Mouse (Mus musculus) embryonic stem cell, embryonic (primary cell): ENCODE data around the gene Rrh.
"Not testable (repeated sequence)": the region's sequence is repeated elsewhere in the genome, so short reads cannot be mapped to it uniquely, and the experiment has no call there.

Source experiments
- CTCF ChIA-PET, 4 experiments: fragments of 300-600 bp in 2 of 4; fragments of 350-600 bp in 2 of 4; sonication (Branson Sonifier 250); formaldehyde crosslinking; loops; one replicate each; lab custom pipeline; 2022; ENCODE audit warnings: inconsistent platforms in 2 of 4; lab: Charles Lee
- POLR2A ChIA-PET, 4 experiments: fragments of 300-600 bp in 2 of 4; fragments of 350-600 bp in 2 of 4; sonication (Branson Sonifier 250); formaldehyde crosslinking; loops; one replicate each; lab custom pipeline; 2022; ENCODE audit warnings: antibody characterized with exemption in 4 of 4, inconsistent platforms in 1 of 4; lab: Charles Lee

Gene Rrh

GRCm38 (mm10) chr3:129821736-129822135 lies 651 bp downstream of the Rrh start:
- POLR2A ChIA-PET, result interaction anchor here in 2 of 4 experiments (0.7 to 1.1 kb wide), 3 partner anchors 11 to 114 kb away, joined by 3 read pairs; no protein-coding TSS in a partner anchor
- CTCF ChIA-PET, result no interaction called here

GRCm38 (mm10) chr3:129820847-129821246 lies 1.5 kb downstream of the Rrh start:
- ChIA-PET CTCF (interaction anchor here in 1 of 4 experiments (0.7 kb wide), 1 partner anchor 175 kb away, joined by 18 read pairs; no protein-coding TSS in a partner anchor), POLR2A (interaction anchor here in 3 of 4 experiments (0.7 to 1.2 kb wide), 3 partner anchors 24 to 490 kb away, joined by 3 to 5 read pairs (median 4); no protein-coding TSS in a partner anchor)

GRCm38 (mm10) chr3:129803765-129804164 lies 18.6 kb downstream of the Rrh start, which contains the start of gene Lrit3:
Gene Lrit3 (minus strand): TSS chr3:129804030.
- CTCF ChIA-PET, result interaction anchor here in 1 of 4 experiments (0.9 to 1.1 kb wide), 2 partner anchors 19 to 893 kb away, joined by 3 to 4 read pairs; no protein-coding TSS in a partner anchor
- POLR2A ChIA-PET, result no interaction called here

- CTCF ChIA-PET, result no interaction called here
- POLR2A ChIA-PET, result no interaction called here
Observed at GRCm38 (mm10) chr3:129799011-129799410, 23.4 kb downstream of the Rrh start.

- ChIA-PET CTCF (no interaction called here), POLR2A (no interaction called here)
Observed at GRCm38 (mm10) chr3:129798551-129798950, 23.8 kb downstream of the Rrh start.

GRCm38 (mm10) chr3:129797341-129797740 lies 25.0 kb downstream of the Rrh start:
- CTCF ChIA-PET, result interaction anchor here in 1 of 4 experiments (0.5 kb wide), 1 partner anchor 240 kb away, joined by 5 read pairs; no protein-coding TSS in a partner anchor
- POLR2A ChIA-PET, result interaction anchor here in 1 of 4 experiments (1.0 kb wide), 1 partner anchor 23 kb away, joined by 3 read pairs; no protein-coding TSS in a partner anchor

- ChIA-PET CTCF (no interaction called here), POLR2A (no interaction called here)
Observed at GRCm38 (mm10) chr3:129793801-129794200, 28.6 kb downstream of the Rrh start.

- POLR2A ChIA-PET, result no interaction called here
- CTCF ChIA-PET, result interaction anchor here in 1 of 4 experiments (1.2 kb wide), 1 partner anchor 10 kb away, joined by 4 read pairs; no protein-coding TSS in a partner anchor
Observed at GRCm38 (mm10) chr3:129782746-129783145, 39.6 kb downstream of the Rrh start.

- ChIA-PET CTCF (interaction anchor here in 2 of 4 experiments (1.1 to 1.4 kb wide), 4 partner anchors 11 to 42 kb away, joined by 3 to 4 read pairs (median 4); no protein-coding TSS in a partner anchor), POLR2A (interaction anchor here in 1 of 4 experiments (0.5 kb wide), 1 partner anchor 50 kb away, joined by 4 read pairs; the partner anchor contains the start of gene Gar1)
Observed at GRCm38 (mm10) chr3:129781435-129781834, 41.0 kb downstream of the Rrh start.

- CTCF ChIA-PET, result no interaction called here
Observed at GRCm38 (mm10) chr3:129771210-129771609, 51.2 kb downstream of the Rrh start.

GRCm38 (mm10) chr3:129766971-129767794 lies 55.2 kb downstream of the Rrh start:
- POLR2A ChIA-PET, result interaction anchor here in 1 of 4 experiments (0.6 kb wide), 1 partner anchor 169 kb away, joined by 5 read pairs; no protein-coding TSS in a partner anchor
- CTCF ChIA-PET, result interaction anchor here in 1 of 4 experiments (0.5 kb wide), 1 partner anchor 11 kb away, joined by 3 read pairs; no protein-coding TSS in a partner anchor

More at GRCm38 (mm10) chr3:129771210-129771609, 51.2 kb downstream of the Rrh start:
- POLR2A ChIA-PET, result interaction anchor here in 1 of 4 experiments (0.6 kb wide), 1 partner anchor 853 kb away, joined by 7 read pairs; no protein-coding TSS in a partner anchor

- POLR2A ChIA-PET, result no interaction called here
- CTCF ChIA-PET, result no interaction called here
Observed at GRCm38 (mm10) chr3:129766106-129766505, 56.3 kb downstream of the Rrh start.

GRCm38 (mm10) chr3:129757599-129757998 lies 64.8 kb downstream of the Rrh start:
- CTCF ChIA-PET, result not testable (repeated sequence)
- POLR2A ChIA-PET, result interaction anchor here in 1 of 4 experiments (1.4 kb wide), 1 partner anchor 33 kb away, joined by 4 read pairs; no protein-coding TSS in a partner anchor

- ChIA-PET CTCF (interaction anchor here in 3 of 4 experiments (0.6 to 2.0 kb wide), 4 partner anchors 10 to 1591 kb away, joined by 4 to 6 read pairs (median 5); no protein-coding TSS in a partner anchor), POLR2A (interaction anchor here in 1 of 4 experiments (0.6 to 1.4 kb wide), 3 partner anchors 8 to 1795 kb away, joined by 3 read pairs; no protein-coding TSS in a partner anchor)
Observed at GRCm38 (mm10) chr3:129754650-129755604, 67.5 kb downstream of the Rrh start, which contains the start of gene Egf. Gene Egf (minus strand): TSS chr3:129755316.
